Mouse (Mus musculus): Measurements from ENCODE around the gene Gtf2h4. TPM values are rescaled to one million over a fixed set of nuclear protein-coding genes. Genes with fewer than 3 reads are reported as not detected.
A peak's percentile ranks its signal among the peaks of the same experiment; 100 is the strongest.

The Gtf2h4 gene
- polyA plus RNA-seq, 1 experiment = 105 TPM

- Histone ChIP-seq H3K9me3 (replicated peaks; ENCODE audit: control insufficient read depth, insufficient read depth, low read length, poor library complexity, severe bottlenecking) (no peaks in the 10 kb centered on the region), H3K4me1 (ENCODE audit: control insufficient read depth, insufficient read depth, low read length) (peaks cover 4% of the 10 kb centered on the region), H3K9ac (ENCODE audit: low read depth, poor library complexity, severe bottlenecking) (no peak overlapping the region), H3K27ac (ENCODE audit: insufficient read depth, low read length) (no peak overlapping the region), H3K4me3 (ENCODE audit: low read depth, low read length) (no peak overlapping the region), H3K27me3 (ENCODE audit: control insufficient read depth, insufficient read depth, low read length, poor library complexity, severe bottlenecking) (no peaks in the 10 kb centered on the region), H3K36me3 (ENCODE audit: control insufficient read depth, insufficient read depth, low read length, poor library complexity, severe bottlenecking) (no peaks in the 10 kb centered on the region)
- TF ChIP-seq EP300 (IDR thresholded peaks at IDR 0.05; ENCODE audit: insufficient read depth, low read depth, low read length) = no peak
- no peak for TF ChIP-seq POLR2A (IDR thresholded peaks at IDR 0.05; ENCODE audit: insufficient read depth, low read length)
- no peak for TF ChIP-seq CTCF (IDR thresholded peaks at IDR 0.05; ENCODE audit: low read depth, low read length)
Measured at GRCm38 (mm10) chr17:35693906-35694305, 20.4 kb upstream of the Gtf2h4 start.

GRCm38 (mm10) chr17:35692368-35692767 lies 18.8 kb upstream of the Gtf2h4 start:
- Histone ChIP-seq H3K9ac (ENCODE audit: low read depth, poor library complexity, severe bottlenecking) (no peak overlapping the region), H3K27me3 (ENCODE audit: control insufficient read depth, insufficient read depth, low read length, poor library complexity, severe bottlenecking) (no peaks in the 10 kb centered on the region), H3K36me3 (ENCODE audit: control insufficient read depth, insufficient read depth, low read length, poor library complexity, severe bottlenecking) (no peaks in the 10 kb centered on the region), H3K9me3 (replicated peaks; ENCODE audit: control insufficient read depth, insufficient read depth, low read length, poor library complexity, severe bottlenecking) (no peaks in the 10 kb centered on the region), H3K4me1 (ENCODE audit: control insufficient read depth, insufficient read depth, low read length) (peaks cover 4% of the 10 kb centered on the region), H3K27ac (ENCODE audit: insufficient read depth, low read length) (no peak overlapping the region), H3K4me3 (ENCODE audit: low read depth, low read length) (no peak overlapping the region)
- TF ChIP-seq CTCF (IDR thresholded peaks at IDR 0.05; ENCODE audit: low read depth, low read length) = no peak
- TF ChIP-seq POLR2A (IDR thresholded peaks at IDR 0.05; ENCODE audit: insufficient read depth, low read length) = no peak
- no peak for TF ChIP-seq EP300 (IDR thresholded peaks at IDR 0.05; ENCODE audit: insufficient read depth, low read depth, low read length)

GRCm38 (mm10) chr17:35691811-35692210 lies 18.3 kb upstream of the Gtf2h4 start:
- Histone ChIP-seq H3K9me3 (replicated peaks; ENCODE audit: control insufficient read depth, insufficient read depth, low read length, poor library complexity, severe bottlenecking) (no peaks in the 10 kb centered on the region), H3K27me3 (ENCODE audit: control insufficient read depth, insufficient read depth, low read length, poor library complexity, severe bottlenecking) (no peaks in the 10 kb centered on the region), H3K27ac (ENCODE audit: insufficient read depth, low read length) (no peak overlapping the region), H3K9ac (ENCODE audit: low read depth, poor library complexity, severe bottlenecking) (no peak overlapping the region), H3K36me3 (ENCODE audit: control insufficient read depth, insufficient read depth, low read length, poor library complexity, severe bottlenecking) (no peaks in the 10 kb centered on the region; the same call in 1 of the 2 replicates), H3K4me3 (ENCODE audit: low read depth, low read length) (no peak overlapping the region), H3K4me1 (ENCODE audit: control insufficient read depth, insufficient read depth, low read length) (peaks cover 4% of the 10 kb centered on the region)
- TF ChIP-seq CTCF (IDR thresholded peaks at IDR 0.05; ENCODE audit: low read depth, low read length) (no peak), EP300 (IDR thresholded peaks at IDR 0.05; ENCODE audit: insufficient read depth, low read depth, low read length) (no peak), POLR2A (IDR thresholded peaks at IDR 0.05; ENCODE audit: insufficient read depth, low read length) (no peak)

GRCm38 (mm10) chr17:35689936-35690645 lies 16.6 kb upstream of the Gtf2h4 start:
- peak overlapping the region; percentile 5; the same call in 1 of the 2 replicates for H3K27ac ChIP-seq (ENCODE audit: insufficient read depth, low read length)
- H3K36me3 ChIP-seq (ENCODE audit: control insufficient read depth, insufficient read depth, low read length, poor library complexity, severe bottlenecking) = no peaks in the 10 kb centered on the region; the same call in 1 of the 2 replicates
- peak overlapping the region; percentile 41 for H3K9ac ChIP-seq (ENCODE audit: low read depth, poor library complexity, severe bottlenecking)
- TF ChIP-seq EP300 (IDR thresholded peaks at IDR 0.05; ENCODE audit: insufficient read depth, low read depth, low read length) (no peak), CTCF (IDR thresholded peaks at IDR 0.05; ENCODE audit: low read depth, low read length) (no peak), POLR2A (IDR thresholded peaks at IDR 0.05; ENCODE audit: insufficient read depth, low read length) (no peak)
- H3K4me3 ChIP-seq (ENCODE audit: low read depth, low read length) = peak overlapping the region; percentile 25
- no peaks in the 10 kb centered on the region for H3K9me3 ChIP-seq (replicated peaks; ENCODE audit: control insufficient read depth, insufficient read depth, low read length, poor library complexity, severe bottlenecking)
- no peaks in the 10 kb centered on the region for H3K27me3 ChIP-seq (ENCODE audit: control insufficient read depth, insufficient read depth, low read length, poor library complexity, severe bottlenecking)
- H3K4me1 ChIP-seq (ENCODE audit: control insufficient read depth, insufficient read depth, low read length) = peaks cover 4% of the 10 kb centered on the region

GRCm38 (mm10) chr17:35688347-35689175 lies 15.0 kb upstream of the Gtf2h4 start:
- peaks cover 4% of the 10 kb centered on the region for H3K4me1 ChIP-seq (ENCODE audit: control insufficient read depth, insufficient read depth, low read length)
- TF ChIP-seq CTCF (IDR thresholded peaks at IDR 0.05; ENCODE audit: low read depth, low read length) (peak; percentile 25), POLR2A (IDR thresholded peaks at IDR 0.05; ENCODE audit: insufficient read depth, low read length) (no peak), EP300 (IDR thresholded peaks at IDR 0.05; ENCODE audit: insufficient read depth, low read depth, low read length) (no peak)
- H3K4me3 ChIP-seq (ENCODE audit: low read depth, low read length) = peak overlapping the region; percentile 41

More at GRCm38 (mm10) chr17:35688347-35689175, 15.0 kb upstream of the Gtf2h4 start:
- Histone ChIP-seq H3K27ac (ENCODE audit: insufficient read depth, low read length) (no peak overlapping the region), H3K27me3 (ENCODE audit: control insufficient read depth, insufficient read depth, low read length, poor library complexity, severe bottlenecking) (no peaks in the 10 kb centered on the region), H3K36me3 (ENCODE audit: control insufficient read depth, insufficient read depth, low read length, poor library complexity, severe bottlenecking) (no peaks in the 10 kb centered on the region; the same call in 1 of the 2 replicates), H3K9ac (ENCODE audit: low read depth, poor library complexity, severe bottlenecking) (peak overlapping the region; percentile 4; the same call in 1 of the 2 replicates), H3K9me3 (replicated peaks; ENCODE audit: control insufficient read depth, insufficient read depth, low read length, poor library complexity, severe bottlenecking) (no peaks in the 10 kb centered on the region)
